Mouse (Mus musculus) myocyte (in vitro differentiated cells): ENCODE results near the gene Fzr1.

Experiments
- MAX ChIP-seq: IDR thresholded peaks from one replicate; pipeline ENCODE4 v1.6.1; 2011; ENCODE audit warnings: low read depth, mild to moderate bottlenecking, control low read depth
- MYOD1 ChIP-seq, 3 experiments: IDR thresholded peaks; one replicate each; pipeline ENCODE4 v1.6.1; 2011; ENCODE audit warnings: control low read depth in 2 of 3, low read depth in 2 of 3, mild to moderate bottlenecking in 2 of 3, moderate library complexity in 1 of 3; ENCODE audit not compliant: insufficient read length in 2 of 3, control insufficient read depth in 1 of 3
- MYOG ChIP-seq, 3 experiments: IDR thresholded peaks; one replicate each; pipeline ENCODE4 v1.6.1; 2011; ENCODE audit warnings: control low read depth in 2 of 3, low read depth in 2 of 3, mild to moderate bottlenecking in 2 of 3; ENCODE audit not compliant: insufficient read length in 2 of 3, control insufficient read depth in 1 of 3, insufficient read depth in 1 of 3
- POLR2A ChIP-seq: IDR thresholded peaks from one replicate; pipeline ENCODE4 v1.6.1; 2011; ENCODE audit warnings: low read depth, mild to moderate bottlenecking, control low read depth, moderate library complexity; ENCODE audit not compliant: insufficient read length
- POLR2AphosphoS2 ChIP-seq: IDR thresholded peaks from one replicate; pipeline ENCODE4 v1.6.1; 2011; ENCODE audit warnings: low read depth, control low read depth; ENCODE audit not compliant: insufficient read length
- REST ChIP-seq: IDR thresholded peaks from one replicate; pipeline ENCODE4 v1.6.1; 2011; ENCODE audit warnings: mild to moderate bottlenecking, control low read depth, moderate library complexity; ENCODE audit not compliant: insufficient read depth, insufficient read length
- TCF12 ChIP-seq: IDR thresholded peaks from one replicate; pipeline ENCODE4 v1.6.1; 2011; ENCODE audit warnings: mild to moderate bottlenecking, control low read depth; ENCODE audit not compliant: poor library complexity, insufficient read depth, severe bottlenecking
- USF1 ChIP-seq: IDR thresholded peaks from one replicate; pipeline ENCODE4 v1.6.1; 2011; ENCODE audit warnings: low read depth, mild to moderate bottlenecking, control low read depth, moderate library complexity

DNA sequence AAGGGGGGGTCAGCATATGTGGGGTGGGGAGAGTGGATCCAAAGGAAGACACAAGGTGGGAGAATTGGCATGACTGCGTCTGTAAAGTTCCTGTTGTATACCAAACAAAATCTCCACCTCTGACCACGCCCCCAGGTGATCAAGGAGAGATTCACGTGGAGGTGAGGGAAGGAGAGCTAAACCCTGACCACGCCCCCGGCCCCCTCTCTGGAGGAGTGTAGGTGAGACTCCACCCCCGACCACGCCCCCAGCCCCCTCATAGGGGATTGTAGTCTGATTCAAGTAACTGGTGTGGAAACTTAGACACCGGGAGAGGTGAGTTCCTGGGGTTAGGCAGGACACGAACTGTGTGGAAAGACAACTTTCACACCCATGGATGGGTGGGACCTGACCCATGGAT is 25.8 kb upstream of the Fzr1 start:
- TF ChIP-seq REST (no peak), POLR2AphosphoS2 (no peak), POLR2A (no peak), USF1 (no peak), MAX (no peak), MYOD1 (IDR thresholded peaks at IDR 0.05; ENCODE audit: control insufficient read depth in 1 of 3, insufficient read length in 2 of 3, low read depth in 2 of 3) (no peak), MYOG (IDR thresholded peaks at IDR 0.05; ENCODE audit: control insufficient read depth in 1 of 3, insufficient read depth in 1 of 3, insufficient read length in 2 of 3, low read depth in 2 of 3) (no peak), TCF12 (no peak)
